Mouse (Mus musculus) heart, postnatal 0 days (tissue): ENCODE results near the gene H2afy. TPM values are rescaled to one million over a fixed set of nuclear protein-coding genes. Genes with fewer than 3 reads are reported as not detected.
A peak's percentile ranks its signal among the peaks of the same experiment; 100 is the strongest.

Experiments
- ATAC-seq: fragments of 200-750 bp; cut with Nextera tagmentation; 2 replicates; pipeline ENCODE4 v1.8.0; 2017; ENCODE audit warnings: low read depth, moderate number of reproducible peaks, moderate library complexity; ENCODE audit not compliant: insufficient read depth
- DNase-seq: peaks from one replicate; pipeline ENCODE4 v3.0.0-alpha.2; 2016; ENCODE audit warnings: low spot score
- H3K27ac ChIP-seq: fragments of 300-500 bp; sonication (generic); 2 replicates; pipeline ENCODE4 v1.5.1; 2014; ENCODE audit warnings: low read depth, mild to moderate bottlenecking
- H3K27me3 ChIP-seq: fragments of 300-500 bp; sonication (generic); 2 replicates; pipeline ENCODE4 v1.6.1; 2014; ENCODE audit warnings: low read length, mixed read lengths; ENCODE audit not compliant: control insufficient read depth, insufficient read depth
- H3K36me3 ChIP-seq: fragments of 300-500 bp; sonication (generic); replicated peaks from 2 replicates; pipeline ENCODE4 v1.6.1; 2014; ENCODE audit warnings: low read length, mixed read lengths; ENCODE audit not compliant: control insufficient read depth, insufficient read depth
- H3K4me1 ChIP-seq: fragments of 300-500 bp; sonication (generic); 2 replicates; pipeline ENCODE4 v1.6.1; 2014; ENCODE audit warnings: antibody characterized with exemption; ENCODE audit not compliant: control insufficient read depth, insufficient read depth
- H3K4me2 ChIP-seq: fragments of 300-500 bp; sonication (generic); 2 replicates; pipeline ENCODE4 v1.6.1; 2014; ENCODE audit warnings: low read depth, mild to moderate bottlenecking, low read length, moderate library complexity
- H3K4me3 ChIP-seq: fragments of 300-500 bp; sonication (generic); 2 replicates; pipeline ENCODE4 v1.5.1; 2014; ENCODE audit warnings: low read depth, low read length
- H3K9ac ChIP-seq: fragments of 300-500 bp; sonication (generic); replicated peaks from 2 replicates; pipeline ENCODE4 v1.6.1; 2014; ENCODE audit warnings: low read depth, low read length, mixed read lengths
- H3K9me3 ChIP-seq: fragments of 300-500 bp; sonication (generic); replicated peaks from 2 replicates; pipeline ENCODE4 v1.6.1; 2016; ENCODE audit warnings: low read length; ENCODE audit not compliant: control insufficient read depth
- CTCF ChIP-seq: IDR thresholded peaks from 2 replicates; pipeline ENCODE4 v1.5.1; 2016; ENCODE audit warnings: antibody characterized with exemption, control low read depth, low read depth
- EP300 ChIP-seq: IDR thresholded peaks from 2 replicates; pipeline ENCODE4 v1.6.1; 2016; ENCODE audit warnings: antibody characterized with exemption, low read depth
- WGBS: fragments of 180-500 bp; shearing (Covaris S2); extraction: QIAGEN DNeasy Blood & Tissue Kit; methylation state at CpG from one replicate; pipeline ENCODE4 v1.1.7; 2014; 5-methylcytosine and 5-hydroxymethylcytosine counted together
- polyA plus RNA-seq: library from polyadenylated mRNA; unstranded; fragments of >200 nt; fragmentation: Nextera tagmentation; extraction: Ambion mirVana; gene quantifications from 2 replicates; pipeline ENCODE4 v1.2.1, GENCODE M21; 2015
- total RNA-seq: library from RNA; depleted of rRNA; stranded (reverse); fragments of >200 nt; gene quantifications from 2 replicates; pipeline ENCODE4 v1.2.3, GENCODE M21; 2014; ENCODE audit warnings: low replicate concordance

H2afy gene
- total and polyA plus RNA-seq, 2 experiments from 2014 or later, result 45.0 to 61.7 TPM

DNA sequence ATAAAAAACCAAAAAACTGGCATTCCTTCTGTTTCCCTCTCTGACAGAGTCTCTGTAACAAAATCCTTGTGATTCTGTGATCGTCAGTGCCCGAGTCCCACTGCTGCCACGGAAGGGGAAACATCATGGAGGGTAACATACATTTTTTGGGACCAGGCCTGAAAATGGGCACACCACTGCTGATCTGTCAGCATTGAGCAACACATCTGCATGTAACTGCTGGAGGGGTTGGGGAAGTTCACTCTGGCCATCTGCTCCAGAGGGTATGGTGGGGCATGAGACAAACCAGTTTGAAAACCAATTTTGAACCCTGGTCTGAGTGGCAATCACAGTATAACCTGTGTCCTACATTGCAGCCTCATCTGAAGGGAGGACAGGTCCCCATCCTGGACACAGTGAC lies 6.6 kb downstream of the H2afy start:
- H3K4me3 ChIP-seq, result no peak overlapping the region
- no peaks in the 10 kb centered on the region for H3K9me3 ChIP-seq
- H3K4me1 ChIP-seq, result peaks cover 25% of the 10 kb centered on the region
- no peaks in the 10 kb centered on the region for H3K27me3 ChIP-seq
- no peak overlapping the region for H3K4me2 ChIP-seq
- H3K36me3 ChIP-seq, result peaks cover 38% of the 10 kb centered on the region
- ATAC-seq (no peak), DNase-seq (no peak)
- no peak overlapping the region for H3K9ac ChIP-seq
- no peak overlapping the region for H3K27ac ChIP-seq
- 76% methylated on average over 3 of the region's 3 CpGs for WGBS
- no peak for TF ChIP-seq EP300
- TF ChIP-seq CTCF, result no peak

DNA sequence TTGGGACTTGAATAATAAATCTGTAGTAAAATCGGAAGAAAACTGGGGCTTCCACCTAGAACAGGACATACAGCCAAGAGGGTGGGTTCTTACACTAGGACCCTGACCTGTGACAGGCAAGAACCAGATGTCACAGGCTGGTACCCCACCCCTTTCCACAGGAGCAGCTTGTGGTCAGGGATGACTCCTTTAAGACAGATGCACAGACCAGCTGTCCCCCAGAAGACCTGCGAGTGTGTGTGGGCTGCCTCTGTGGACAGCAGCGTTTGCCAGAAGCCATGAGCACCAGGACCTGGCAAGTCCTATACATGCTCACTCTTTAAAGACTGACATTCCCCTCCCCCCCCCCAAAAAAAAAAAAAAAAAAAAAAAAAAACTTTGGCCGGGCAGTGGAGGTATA lies 7.1 kb downstream of the H2afy start:
- H3K36me3 ChIP-seq, result peaks cover 43% of the 10 kb centered on the region
- 81% methylated on average over 4 of the region's 4 CpGs for WGBS
- no peak overlapping the region for H3K4me3 ChIP-seq
- no peaks in the 10 kb centered on the region for H3K27me3 ChIP-seq
- no peak overlapping the region for H3K27ac ChIP-seq
- H3K4me2 ChIP-seq, result no peak overlapping the region
- DNase-seq (no peak), ATAC-seq (no peak)
- H3K9me3 ChIP-seq, result no peaks in the 10 kb centered on the region
- TF ChIP-seq EP300 (no peak), CTCF (no peak)
- no peak overlapping the region for H3K9ac ChIP-seq
- peaks cover 20% of the 10 kb centered on the region for H3K4me1 ChIP-seq

DNA sequence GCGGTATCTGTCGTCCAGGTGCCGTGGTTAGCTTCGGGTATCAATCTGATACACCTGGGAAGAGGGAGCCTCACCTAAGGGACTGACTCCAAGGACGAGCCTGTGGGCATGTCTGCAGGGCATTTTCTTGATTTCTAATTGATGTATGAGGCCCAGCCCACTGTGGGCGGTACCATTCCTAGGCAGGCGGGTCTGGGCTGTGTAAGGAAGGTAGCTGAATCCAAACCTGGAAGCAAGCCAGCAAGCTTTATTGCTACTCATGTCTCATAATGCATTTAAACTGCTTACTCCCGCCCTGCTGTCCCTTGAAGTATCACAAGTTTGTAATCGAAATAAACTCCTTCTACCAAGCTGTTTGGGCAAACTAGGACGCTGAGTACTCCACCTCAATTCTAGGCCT lies 10.5 kb downstream of the H2afy start:
- DNase-seq, result no peak
- ATAC-seq, result no peak
- Histone ChIP-seq H3K4me2 (no peak overlapping the region), H3K9me3 (no peaks in the 10 kb centered on the region), H3K27ac (no peak overlapping the region), H3K9ac (no peak overlapping the region), H3K4me1 (no peaks in the 10 kb centered on the region), H3K27me3 (no peaks in the 10 kb centered on the region), H3K4me3 (no peak overlapping the region), H3K36me3 (peaks cover 73% of the 10 kb centered on the region)
- TF ChIP-seq CTCF (no peak), EP300 (no peak)
- 92% methylated on average over 10 of the region's 10 CpGs for WGBS

DNA sequence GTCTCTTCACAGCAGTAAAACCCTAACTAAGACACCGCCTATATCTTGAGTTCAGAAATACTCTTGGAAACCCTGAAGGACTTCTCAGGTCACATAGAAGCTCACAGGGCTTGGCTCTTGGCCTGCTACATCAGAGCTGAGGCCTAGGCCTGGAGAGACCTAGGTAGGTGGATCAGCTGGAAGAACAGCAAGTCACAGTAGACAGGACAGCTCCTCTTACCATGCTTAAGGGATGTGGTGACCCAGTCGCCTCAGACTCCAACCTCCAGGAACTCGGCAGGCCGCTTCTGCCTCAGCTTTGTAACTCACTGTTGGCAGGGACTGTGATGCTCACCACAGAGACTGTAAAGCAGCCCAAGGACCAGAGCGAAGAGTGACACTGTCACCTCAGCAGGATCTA lies 13.1 kb downstream of the H2afy start:
- peaks cover 69% of the 10 kb centered on the region for H3K36me3 ChIP-seq
- ATAC-seq, result no peak
- 94% methylated on average over 5 of the region's 5 CpGs for WGBS

DNA sequence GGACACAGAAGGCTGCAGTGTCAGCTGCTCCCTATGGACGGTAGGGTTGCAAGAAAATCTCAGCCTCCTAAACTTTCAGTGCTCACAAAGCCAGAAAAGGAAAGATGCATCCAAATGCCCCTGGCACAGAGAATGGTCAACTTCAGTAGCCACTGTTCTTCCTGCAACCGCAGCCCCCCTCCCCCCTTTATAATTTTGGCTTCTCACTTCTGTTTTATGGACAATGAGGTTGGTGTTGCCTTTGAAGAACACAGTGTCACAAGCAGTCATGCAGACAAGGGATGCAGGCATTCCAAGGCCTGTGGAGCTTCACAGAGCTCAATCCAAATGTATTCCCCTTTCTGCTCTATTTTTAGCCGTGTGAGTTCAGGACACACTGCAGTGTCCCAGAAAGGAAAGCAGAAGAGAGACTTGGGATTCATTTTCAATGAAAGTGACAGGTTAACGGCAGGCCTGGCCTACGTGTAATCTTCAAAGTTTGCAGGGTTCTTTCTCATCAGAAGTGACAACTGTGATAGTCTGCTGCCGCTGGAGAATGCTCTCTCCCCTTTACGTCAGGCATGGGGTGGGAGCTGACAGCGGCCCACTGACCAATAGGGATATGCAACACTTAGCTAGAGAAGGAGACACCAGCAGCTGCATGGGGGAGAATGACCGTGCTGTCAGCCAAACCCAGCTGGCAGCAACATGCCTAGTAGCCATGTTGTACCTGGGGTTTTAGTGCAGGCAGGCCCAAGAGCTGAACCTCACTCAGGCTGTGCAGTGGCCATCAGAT lies 18.0 kb downstream of the H2afy start:
- Histone ChIP-seq H3K36me3 (peaks cover 21% of the 10 kb centered on the region), H3K27ac (peak overlapping the region; percentile 86), H3K27me3 (no peaks in the 10 kb centered on the region), H3K4me1 (peaks cover 51% of the 10 kb centered on the region), H3K9ac (peak overlapping the region; percentile 36; the same call in 1 of the 2 replicates), H3K4me3 (no peak overlapping the region), H3K9me3 (no peaks in the 10 kb centered on the region), H3K4me2 (peak overlapping the region; percentile 36; the same call in 1 of the 2 replicates)
- peak; percentile 51 for DNase-seq
- WGBS, result 31% methylated on average over 9 of the region's 9 CpGs
- peak; percentile 52 for ATAC-seq
- TF ChIP-seq EP300, result no peak
- TF ChIP-seq CTCF, result no peak

More for the DNA sequence above, 13.1 kb downstream of the H2afy start:
- no peak for DNase-seq
- no peak overlapping the region for H3K4me3 ChIP-seq
- no peak overlapping the region for H3K4me2 ChIP-seq
- H3K27me3 ChIP-seq, result no peaks in the 10 kb centered on the region
- no peak overlapping the region for H3K27ac ChIP-seq
- peaks cover 9% of the 10 kb centered on the region for H3K4me1 ChIP-seq
- H3K9ac ChIP-seq, result no peak overlapping the region
- no peaks in the 10 kb centered on the region for H3K9me3 ChIP-seq
- TF ChIP-seq EP300 (no peak), CTCF (no peak)

DNA sequence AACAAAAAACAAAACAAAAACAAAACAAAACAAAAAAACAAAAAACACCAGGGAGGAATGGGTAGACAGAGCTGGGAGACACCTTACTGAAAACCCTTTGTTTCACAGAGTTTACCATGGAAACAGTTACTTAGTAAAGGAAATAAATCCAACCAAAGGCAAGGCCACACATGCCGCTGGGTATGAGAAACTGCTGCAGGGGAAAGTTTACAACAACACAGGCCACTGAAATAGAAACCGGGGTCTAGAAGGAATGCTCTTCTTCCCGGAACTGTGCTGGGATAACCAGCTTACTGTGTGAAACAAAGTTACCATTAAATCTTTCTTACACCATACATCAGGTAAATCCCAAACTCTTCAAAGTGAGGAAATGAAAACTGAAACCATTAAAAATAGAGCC lies 20.3 kb downstream of the H2afy start:
- peak overlapping the region; percentile 23; the same call in 1 of the 2 replicates for H3K9ac ChIP-seq
- no peaks in the 10 kb centered on the region for H3K9me3 ChIP-seq
- H3K36me3 ChIP-seq, result peaks cover under 1% of the 10 kb centered on the region; the same call in 1 of the 2 replicates
- no peak overlapping the region for H3K4me3 ChIP-seq
- H3K4me1 ChIP-seq, result peaks cover 73% of the 10 kb centered on the region
- no peak for ATAC-seq
- WGBS, result 14% methylated on average over 3 of the region's 3 CpGs
- peak overlapping the region; percentile 86 for H3K27ac ChIP-seq
- H3K27me3 ChIP-seq, result no peaks in the 10 kb centered on the region
- H3K4me2 ChIP-seq, result peak overlapping the region; percentile 26; the same call in 1 of the 2 replicates
- no peak for TF ChIP-seq CTCF
- TF ChIP-seq EP300, result no peak
- no peak for DNase-seq
